Mouse (Mus musculus) liver, embryonic 15.5 days (tissue): Measurements from ENCODE around the gene Tcte1. TPM values are rescaled to one million over a fixed set of nuclear protein-coding genes. Genes with fewer than 3 reads are reported as not detected.

Experiments used
- ATAC-seq: fragments of 200-750 bp; cut with Nextera tagmentation; 2 replicates; pipeline ENCODE4 v1.8.0; 2017; ENCODE audit warnings: moderate number of reproducible peaks, mild to moderate bottlenecking, moderate library complexity; ENCODE audit not compliant: insufficient read depth
- H3K27ac ChIP-seq: fragments of 300-500 bp; sonication (generic); replicated peaks from 2 replicates; pipeline ENCODE4 v1.5.1; 2015; ENCODE audit warnings: mild to moderate bottlenecking, inconsistent platforms
- H3K27me3 ChIP-seq: fragments of 300-500 bp; sonication (generic); 2 replicates; pipeline ENCODE4 v1.6.1; 2015; ENCODE audit warnings: mild to moderate bottlenecking, inconsistent platforms
- H3K36me3 ChIP-seq: fragments of 300-500 bp; sonication (generic); replicated peaks from 2 replicates; pipeline ENCODE4 v1.6.1; 2015; ENCODE audit warnings: moderate library complexity, mild to moderate bottlenecking, inconsistent platforms
- H3K4me1 ChIP-seq: fragments of 300-500 bp; sonication (generic); replicated peaks from 2 replicates; pipeline ENCODE4 v1.6.1; 2015; ENCODE audit warnings: inconsistent platforms
- H3K4me2 ChIP-seq: fragments of 300-500 bp; sonication (generic); 2 replicates; pipeline ENCODE4 v1.6.1; 2015; ENCODE audit warnings: moderate library complexity, mild to moderate bottlenecking, inconsistent platforms
- H3K4me3 ChIP-seq: fragments of 300-500 bp; sonication (generic); replicated peaks from 2 replicates; pipeline ENCODE4 v1.5.1; 2015; ENCODE audit warnings: mild to moderate bottlenecking, inconsistent platforms
- H3K9ac ChIP-seq: fragments of 300-500 bp; sonication (generic); 2 replicates; pipeline ENCODE4 v1.6.1; 2015; ENCODE audit warnings: moderate library complexity, mild to moderate bottlenecking, inconsistent platforms
- H3K9me3 ChIP-seq: fragments of 300-500 bp; sonication (generic); replicated peaks from 2 replicates; pipeline ENCODE4 v1.6.1; 2016; ENCODE audit warnings: inconsistent platforms
- WGBS: fragments of 180-500 bp; shearing (Covaris S2); methylation state at CpG from one replicate; pipeline ENCODE4 v1.1.7; 2015; ENCODE audit warnings: mixed read lengths; ENCODE audit not compliant: insufficient replicate concordance; 5-methylcytosine and 5-hydroxymethylcytosine counted together
- polyA plus RNA-seq: library from polyadenylated mRNA; unstranded; fragments of >200 nt; fragmentation: Nextera tagmentation; extraction: Ambion mirVana; gene quantifications from 2 replicates; pipeline ENCODE4 v1.2.1, GENCODE M21; 2015

Gene Tcte1
- polyA plus RNA-seq, 1 experiment from 2014 or later = 0.05 TPM

DNA sequence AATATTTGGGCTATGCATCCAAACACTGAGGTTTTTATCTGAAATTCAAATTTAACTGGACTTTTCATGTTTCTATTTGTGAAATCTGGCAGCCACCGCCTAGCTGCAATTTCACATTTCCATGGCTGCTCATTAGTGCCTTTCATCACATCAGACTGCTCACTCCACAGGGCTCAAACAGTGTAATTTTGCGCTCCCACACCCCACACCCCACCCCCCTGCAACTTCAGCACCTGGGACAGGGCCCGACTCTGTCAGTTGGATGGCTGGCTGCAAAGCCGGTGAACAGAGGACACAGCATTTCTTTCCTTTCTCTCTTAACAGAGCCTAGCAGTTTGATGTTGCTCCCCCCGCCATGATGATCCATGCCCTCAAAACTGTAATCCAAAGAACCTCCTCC, 13.0 kb downstream of the Tcte1 start:
- H3K4me1 ChIP-seq = no peaks in the 10 kb centered on the region
- no peaks in the 10 kb centered on the region for H3K36me3 ChIP-seq
- peaks cover 96% of the 10 kb centered on the region for H3K27me3 ChIP-seq
- ATAC-seq = no peak
- H3K9me3 ChIP-seq = no peaks in the 10 kb centered on the region
- H3K27ac ChIP-seq = no peak overlapping the region
- WGBS = 13% methylated on average over 5 of the region's 5 CpGs
- no peak overlapping the region for H3K4me3 ChIP-seq
- H3K4me2 ChIP-seq = no peak overlapping the region
- no peak overlapping the region for H3K9ac ChIP-seq

DNA sequence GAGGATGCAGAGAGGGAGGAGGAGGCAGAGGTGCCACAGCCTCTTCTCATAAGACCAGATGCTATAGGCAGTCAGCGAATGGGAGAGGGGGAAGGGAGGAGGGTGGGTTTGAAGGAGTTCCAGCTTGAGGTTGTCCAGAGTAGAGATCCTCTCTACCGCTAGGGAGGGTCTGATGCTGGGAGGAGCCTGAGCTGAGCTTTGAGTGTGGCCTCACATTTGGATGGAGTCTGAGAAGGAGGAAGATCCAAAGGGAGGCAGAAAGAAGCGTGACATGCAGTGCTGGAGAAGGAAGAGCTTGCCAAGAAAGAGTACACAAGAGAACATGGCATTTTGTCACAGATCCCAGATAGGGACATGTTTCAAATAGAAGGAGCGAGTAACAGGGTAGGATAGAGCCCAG, 15.2 kb downstream of the Tcte1 start:
- no peak overlapping the region for H3K4me2 ChIP-seq
- no peak overlapping the region for H3K4me3 ChIP-seq
- no peaks in the 10 kb centered on the region for H3K9me3 ChIP-seq
- H3K27me3 ChIP-seq = peaks cover 96% of the 10 kb centered on the region
- no peak overlapping the region for H3K27ac ChIP-seq
- H3K36me3 ChIP-seq = no peaks in the 10 kb centered on the region
- H3K4me1 ChIP-seq = no peaks in the 10 kb centered on the region
- ATAC-seq = no peak
- WGBS = 42% methylated on average over 4 of the region's 4 CpGs
- H3K9ac ChIP-seq = no peak overlapping the region

DNA sequence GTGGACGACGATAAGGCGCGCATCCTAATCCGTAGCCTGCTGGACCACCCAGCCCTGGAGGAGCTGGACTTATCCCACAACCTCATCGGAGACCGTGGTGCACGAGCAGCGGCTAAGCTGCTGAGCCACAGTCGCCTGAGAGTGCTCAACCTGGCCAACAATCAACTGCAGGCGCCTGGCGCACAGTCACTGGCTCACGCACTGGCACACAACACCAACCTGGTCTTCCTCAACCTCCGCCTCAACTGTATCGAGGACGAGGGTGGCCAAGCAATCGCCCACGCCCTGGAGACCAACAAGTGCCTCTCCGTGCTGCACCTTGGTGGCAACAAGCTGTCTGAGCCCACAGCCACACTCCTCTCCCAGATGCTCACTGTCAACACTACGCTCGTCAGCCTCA, 16.4 kb downstream of the Tcte1 start:
- no peaks in the 10 kb centered on the region for H3K4me1 ChIP-seq
- no peak overlapping the region for H3K4me2 ChIP-seq
- H3K27ac ChIP-seq = no peak overlapping the region
- H3K27me3 ChIP-seq = peaks cover 100% of the 10 kb centered on the region
- no peak for ATAC-seq
- 64% methylated on average over 21 of the region's 21 CpGs for WGBS
- H3K9me3 ChIP-seq = no peaks in the 10 kb centered on the region
- no peak overlapping the region for H3K9ac ChIP-seq
- H3K36me3 ChIP-seq = no peaks in the 10 kb centered on the region
- no peak overlapping the region for H3K4me3 ChIP-seq

DNA sequence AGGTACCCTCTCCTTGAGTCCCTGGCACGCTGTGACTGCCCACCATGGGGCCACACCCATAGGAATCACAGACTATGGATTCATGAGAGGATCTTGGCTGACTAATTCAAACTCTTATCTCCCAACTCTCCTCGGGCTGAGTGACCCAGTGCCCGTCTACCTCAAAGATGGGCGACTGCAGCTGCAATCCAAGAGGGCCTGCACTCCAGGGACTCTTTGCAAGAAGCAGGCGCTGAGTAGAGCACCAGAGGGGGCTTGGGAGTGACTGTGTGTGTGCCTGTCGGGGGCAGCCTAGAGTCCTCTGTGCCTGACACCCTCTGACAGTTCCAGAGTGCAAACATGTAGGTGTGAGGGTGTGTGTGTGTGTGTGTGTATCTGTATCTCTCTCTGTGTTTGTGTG, 18.9 kb downstream of the Tcte1 start:
- Histone ChIP-seq H3K4me3 (no peak overlapping the region), H3K36me3 (no peaks in the 10 kb centered on the region), H3K27me3 (peaks cover 100% of the 10 kb centered on the region), H3K9ac (no peak overlapping the region), H3K27ac (no peak overlapping the region), H3K4me1 (no peaks in the 10 kb centered on the region; the same call in 1 of the 2 replicates), H3K9me3 (no peaks in the 10 kb centered on the region), H3K4me2 (no peak overlapping the region)
- no peak for ATAC-seq
- 20% methylated on average over 6 of the region's 6 CpGs for WGBS

DNA sequence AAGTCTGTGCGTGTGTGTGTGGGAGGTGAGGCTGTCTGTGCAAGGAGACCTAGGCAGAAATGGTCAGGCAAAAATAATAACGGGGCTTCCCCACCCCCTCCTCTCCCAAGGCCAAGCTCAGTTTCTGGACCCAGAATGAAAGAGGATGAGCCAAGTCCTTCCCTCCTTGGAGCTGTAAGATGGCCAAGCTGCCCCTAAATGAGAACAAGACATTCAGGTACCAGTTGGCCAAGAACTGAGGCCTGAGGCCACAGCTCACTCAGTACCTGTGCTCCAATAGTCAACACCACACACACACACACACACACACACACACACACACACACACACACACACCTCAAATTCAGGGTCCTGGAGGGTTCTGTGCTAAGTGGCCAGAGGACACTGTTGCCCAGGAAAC, 19.5 kb downstream of the Tcte1 start:
- Histone ChIP-seq H3K36me3 (no peaks in the 10 kb centered on the region), H3K27me3 (peaks cover 100% of the 10 kb centered on the region), H3K9me3 (no peaks in the 10 kb centered on the region), H3K9ac (no peak overlapping the region), H3K4me2 (no peak overlapping the region), H3K4me3 (no peak overlapping the region), H3K4me1 (no peaks in the 10 kb centered on the region; the same call in 1 of the 2 replicates), H3K27ac (no peak overlapping the region)
- no peak for ATAC-seq
- 60% methylated on average over 2 of the region's 2 CpGs for WGBS

DNA sequence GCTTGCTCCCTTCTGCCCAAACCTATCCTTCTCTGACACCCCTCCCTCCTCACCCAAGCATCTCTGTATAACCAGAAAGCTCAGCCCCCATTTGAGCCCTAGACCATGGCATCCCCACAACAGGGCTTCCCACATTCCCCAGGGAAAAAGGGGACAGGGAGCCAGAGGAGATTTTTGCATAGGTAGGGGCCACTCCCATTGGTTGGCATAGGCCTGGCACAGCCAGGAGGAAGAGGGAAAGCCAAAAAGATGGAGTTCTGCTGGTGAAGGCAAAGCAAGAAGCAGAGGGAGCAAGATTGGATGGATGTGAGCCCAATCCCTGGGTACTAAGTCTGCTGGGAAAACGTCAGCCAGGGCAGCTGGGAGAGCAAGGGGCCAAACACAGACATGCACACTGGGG, 19.9 kb downstream of the Tcte1 start:
- Histone ChIP-seq H3K27me3 (peaks cover 100% of the 10 kb centered on the region), H3K4me1 (no peaks in the 10 kb centered on the region; the same call in 1 of the 2 replicates), H3K9ac (no peak overlapping the region), H3K4me2 (no peak overlapping the region), H3K36me3 (no peaks in the 10 kb centered on the region), H3K27ac (no peak overlapping the region), H3K4me3 (no peak overlapping the region), H3K9me3 (no peaks in the 10 kb centered on the region)
- WGBS = 5% methylated on average over 1 of the region's 1 CpGs
- ATAC-seq = no peak

DNA sequence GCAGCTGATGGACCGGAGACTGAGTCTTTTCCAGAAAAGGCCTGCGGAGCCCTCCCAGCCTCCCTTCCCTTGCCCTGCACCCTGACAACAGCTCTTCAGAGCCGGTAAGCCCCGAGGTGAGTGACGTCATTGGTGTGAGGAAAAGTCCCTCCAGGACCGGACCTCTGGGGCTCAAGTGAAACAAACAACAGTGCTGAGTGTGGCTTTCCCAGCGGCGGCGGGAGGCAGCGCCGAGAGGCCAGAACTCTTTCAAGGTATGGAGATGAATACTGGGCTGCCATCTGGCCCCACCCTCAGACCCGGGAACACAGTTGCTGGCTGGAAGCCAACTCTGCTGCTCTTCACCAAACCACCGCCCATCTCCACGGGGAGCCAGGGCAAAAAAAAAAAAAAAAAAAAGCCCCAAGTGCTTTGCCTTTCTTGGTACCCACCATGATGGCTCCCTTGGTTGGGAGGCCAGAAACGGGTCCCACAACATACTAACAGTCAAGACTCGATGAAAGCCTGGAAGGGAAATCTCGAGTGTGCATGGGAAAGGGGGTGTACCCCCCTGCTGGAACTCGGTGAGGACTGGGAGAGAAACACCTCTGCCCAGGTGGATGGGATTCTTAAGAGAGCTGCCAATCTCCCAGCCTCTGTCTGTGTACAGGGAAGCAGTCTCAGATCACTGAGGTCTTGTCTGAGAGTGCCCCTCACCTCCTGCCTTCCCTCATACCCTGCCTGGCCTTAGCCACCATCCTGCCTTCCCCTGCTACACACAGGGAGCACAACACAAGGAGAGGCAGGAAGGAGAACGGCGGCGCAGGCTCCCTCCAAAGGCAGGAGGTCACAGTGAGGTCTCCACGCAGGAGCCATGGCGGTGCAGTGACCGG, 21.0 kb downstream of the Tcte1 start:
- Histone ChIP-seq H3K4me2 (no peak overlapping the region), H3K4me1 (peaks cover 5% of the 10 kb centered on the region), H3K27me3 (peaks cover 100% of the 10 kb centered on the region), H3K27ac (no peak overlapping the region), H3K9me3 (no peaks in the 10 kb centered on the region), H3K4me3 (no peak overlapping the region), H3K9ac (no peak overlapping the region), H3K36me3 (no peaks in the 10 kb centered on the region)
- ATAC-seq = no peak
- WGBS = 6% methylated on average over 24 of the region's 24 CpGs

DNA sequence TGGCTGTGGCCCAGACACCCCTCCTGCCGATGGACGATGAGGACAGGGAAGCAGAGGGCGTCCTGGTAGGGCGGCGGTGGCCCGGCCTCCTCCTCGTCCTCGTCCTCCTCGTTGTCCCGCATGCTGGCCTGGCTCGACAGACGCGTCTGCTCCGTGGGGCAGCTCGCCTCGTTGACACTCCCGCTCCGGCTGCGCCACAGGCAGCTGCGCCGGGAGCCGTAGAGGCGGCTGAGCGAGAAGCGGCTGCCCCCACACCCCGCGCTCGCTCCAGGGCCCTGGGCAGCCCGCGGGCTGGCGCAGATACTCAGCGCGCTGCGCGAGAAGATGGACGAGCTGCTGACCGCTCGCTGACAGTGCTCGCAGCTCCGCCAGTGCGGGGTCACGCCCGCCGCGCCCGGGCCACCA, 21.6 kb downstream of the Tcte1 start:
- Histone ChIP-seq H3K4me1 (peaks cover 9% of the 10 kb centered on the region), H3K4me2 (no peak overlapping the region), H3K27me3 (peaks cover 100% of the 10 kb centered on the region), H3K27ac (no peak overlapping the region), H3K9ac (no peak overlapping the region), H3K4me3 (no peak overlapping the region), H3K36me3 (no peaks in the 10 kb centered on the region), H3K9me3 (no peaks in the 10 kb centered on the region)
- no peak for ATAC-seq
- 2% methylated on average over 46 of the region's 46 CpGs for WGBS

DNA sequence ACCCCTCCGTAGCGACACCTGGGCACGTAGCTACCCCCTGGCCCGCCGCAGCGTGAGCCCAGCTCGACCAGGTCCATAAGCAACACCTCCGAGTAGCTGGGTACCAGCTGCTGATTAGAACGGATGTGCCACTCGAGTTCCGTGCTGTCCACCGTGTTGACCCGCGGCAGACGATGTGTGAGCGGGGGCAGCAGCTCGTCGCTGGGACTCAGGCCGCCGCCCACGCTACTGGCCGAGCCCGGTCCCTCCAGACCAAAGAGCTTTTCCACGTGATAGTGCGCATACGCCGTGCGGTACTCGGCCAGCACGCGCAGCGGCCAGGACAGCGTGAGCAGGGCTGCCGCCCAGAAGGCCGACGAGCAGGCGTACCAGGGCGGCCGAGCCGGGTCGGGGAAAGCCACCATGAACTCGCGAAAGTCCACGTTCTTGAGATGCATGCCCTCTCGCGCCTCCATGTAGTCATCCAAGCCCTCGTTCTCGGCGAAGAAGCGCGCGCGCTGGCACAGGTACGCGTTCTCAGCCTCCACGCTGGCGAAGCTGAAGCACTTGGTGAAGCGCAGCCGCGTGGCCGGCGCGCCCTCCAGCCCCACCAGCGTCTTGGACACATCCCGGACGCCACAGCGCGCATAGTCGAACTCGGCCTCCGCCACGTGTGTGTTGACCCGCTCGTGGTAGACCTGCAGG, 22.2 kb downstream of the Tcte1 start:
- no peak for ATAC-seq
- H3K27me3 ChIP-seq = peaks cover 100% of the 10 kb centered on the region
- H3K4me2 ChIP-seq = peak overlapping the region; percentile 5; the same call in 1 of the 2 replicates
- H3K27ac ChIP-seq = no peak overlapping the region
- H3K36me3 ChIP-seq = no peaks in the 10 kb centered on the region
- 4% methylated on average over 74 of the region's 74 CpGs for WGBS
- no peaks in the 10 kb centered on the region for H3K9me3 ChIP-seq
- no peak overlapping the region for H3K4me3 ChIP-seq
- H3K4me1 ChIP-seq = peaks cover 9% of the 10 kb centered on the region
- H3K9ac ChIP-seq = no peak overlapping the region

DNA sequence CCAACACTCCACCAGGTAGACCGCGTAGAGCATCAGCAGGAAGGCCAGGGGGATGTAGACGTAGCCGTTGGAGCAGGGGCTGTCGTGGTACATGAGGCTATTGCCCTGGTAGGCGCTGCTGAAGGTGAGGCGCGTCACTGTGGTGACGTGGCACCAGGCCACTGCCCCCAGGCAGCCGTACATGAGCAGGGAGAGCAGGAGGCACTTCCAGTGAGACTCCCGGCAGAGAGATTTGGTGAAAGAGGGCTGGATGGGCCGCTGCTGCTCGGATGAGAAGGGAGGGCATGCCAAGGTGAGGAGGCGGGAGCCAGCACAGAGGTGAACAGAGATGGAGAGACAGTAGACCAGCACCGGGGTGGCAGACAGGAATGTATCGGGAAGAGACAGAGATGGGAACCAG, 23.7 kb downstream of the Tcte1 start:
- no peaks in the 10 kb centered on the region for H3K36me3 ChIP-seq
- no peak overlapping the region for H3K4me3 ChIP-seq
- no peak overlapping the region for H3K4me2 ChIP-seq
- peaks cover 100% of the 10 kb centered on the region for H3K27me3 ChIP-seq
- 49% methylated on average over 16 of the region's 16 CpGs for WGBS
- no peak overlapping the region for H3K9ac ChIP-seq
- no peaks in the 10 kb centered on the region for H3K9me3 ChIP-seq
- H3K4me1 ChIP-seq = peaks cover 11% of the 10 kb centered on the region
- ATAC-seq = no peak
- H3K27ac ChIP-seq = no peak overlapping the region

DNA sequence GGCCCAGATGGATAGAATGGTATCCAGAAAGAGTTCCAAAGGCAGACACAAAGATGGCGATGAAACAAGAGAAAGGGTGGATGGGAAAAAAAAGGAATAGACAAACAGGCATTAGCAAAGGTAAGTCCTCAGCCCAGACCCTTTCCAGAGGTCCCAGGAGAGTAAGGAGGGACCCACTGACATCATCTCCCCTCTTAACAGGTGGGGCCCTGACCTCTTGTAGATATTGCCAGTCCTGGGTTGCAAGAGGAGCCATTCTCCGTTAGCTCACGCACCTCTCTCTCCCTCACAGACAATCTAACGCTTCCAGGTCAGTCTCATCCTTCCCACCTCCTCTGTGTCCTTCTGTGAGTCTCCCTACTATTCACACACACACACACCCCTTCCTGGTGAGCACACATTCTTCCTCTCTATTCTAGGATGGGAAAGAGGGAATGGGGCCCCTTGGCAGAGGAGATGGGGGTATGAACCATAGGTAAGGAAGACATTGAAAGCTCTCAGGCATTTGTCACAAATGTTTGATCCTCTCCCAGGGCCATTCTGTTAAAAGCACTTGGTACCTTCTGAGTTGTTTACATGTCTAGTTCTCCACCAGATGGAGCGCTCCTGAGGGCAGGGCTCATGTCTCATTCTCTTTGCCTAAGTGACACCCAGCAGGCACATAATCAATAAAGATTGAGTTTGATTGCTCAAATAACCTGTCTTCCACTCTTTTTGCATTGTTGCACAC, 24.4 kb downstream of the Tcte1 start:
- H3K4me1 ChIP-seq = peaks cover 12% of the 10 kb centered on the region
- H3K36me3 ChIP-seq = no peaks in the 10 kb centered on the region
- no peak overlapping the region for H3K4me2 ChIP-seq
- H3K9me3 ChIP-seq = no peaks in the 10 kb centered on the region
- 66% methylated on average over 5 of the region's 5 CpGs for WGBS
- no peak overlapping the region for H3K9ac ChIP-seq
- no peak overlapping the region for H3K27ac ChIP-seq
- no peak overlapping the region for H3K4me3 ChIP-seq
- peaks cover 98% of the 10 kb centered on the region for H3K27me3 ChIP-seq
- ATAC-seq = no peak
